Mouse (Mus musculus) liver, adult 2 months (tissue): ENCODE data around the gene Itsn2.

Source experiments
- CTCF ChIP-seq: fragments of 200-500 bp; IDR thresholded peaks from 2 replicates; pipeline ENCODE4 v1.5.1; 2011; ENCODE audit warnings: low read depth, low read length, control low read depth
- POLR2A ChIP-seq: fragments of 200-500 bp; IDR thresholded peaks from 2 replicates; pipeline ENCODE4 v1.6.1; 2011; ENCODE audit warnings: low read length, control low read depth; ENCODE audit not compliant: insufficient read depth; ENCODE audit errors: extremely low read depth

DNA sequence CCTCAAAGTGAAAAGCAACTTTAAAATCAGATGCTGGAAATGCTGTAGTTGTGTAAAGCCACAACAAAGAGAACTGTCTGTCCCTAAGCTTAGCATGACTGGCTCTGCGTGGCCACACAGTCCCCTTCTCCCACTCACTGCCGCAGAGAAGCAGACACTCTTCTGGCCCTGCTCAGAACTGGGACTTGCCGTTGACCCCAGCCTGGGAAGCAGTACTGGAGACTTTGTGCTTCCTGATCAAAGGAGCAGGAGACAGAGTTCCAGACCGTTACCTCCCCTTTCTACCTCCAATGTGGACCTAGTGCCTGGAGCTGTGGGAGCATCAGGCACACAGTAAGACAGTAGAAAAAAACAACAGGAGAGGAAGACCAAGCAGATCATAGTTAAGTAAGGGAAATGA lies 139.9 kb downstream of the Itsn2 start:
- TF ChIP-seq POLR2A, result no peak
- no peak for TF ChIP-seq CTCF
